Mouse (Mus musculus) v-Abl transformed pro-B cells (cell line): ENCODE data around the gene C1ql4.

Experiments used
- in situ Hi-C, 2 experiments: fragments of 400-800 bp; cut with MboI; formaldehyde crosslinking; loops; one replicate each; pipeline ENCODE4 v1.15.1; 2025; ENCODE audit not compliant: unreplicated experiment in 2 of 2

C1ql4 gene

DNA sequence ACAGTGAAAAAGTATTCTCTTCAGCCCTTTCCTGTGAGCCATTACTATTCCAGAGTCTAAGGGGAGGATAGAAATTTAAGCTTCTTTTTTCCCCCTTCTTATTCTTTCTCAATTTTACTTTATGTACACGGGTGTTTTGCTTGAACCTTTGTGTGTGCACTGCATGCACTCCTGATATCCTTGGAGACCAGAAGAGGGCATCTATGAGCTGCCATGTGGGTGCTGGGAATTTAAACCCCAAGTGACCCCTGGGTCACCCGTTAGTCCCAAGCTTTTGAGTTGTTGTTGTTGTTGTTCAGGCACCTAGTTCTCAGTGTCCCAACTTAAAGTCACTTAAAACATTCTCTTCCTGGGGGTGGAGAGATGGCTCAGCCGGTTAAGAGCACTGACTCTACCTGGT, 12.4 kb upstream of the C1ql4 start:
- in situ Hi-C loops = loop anchor here in 1 of 2 experiments (10.0 kb wide), 2 partner anchors 55 to 205 kb away; partner anchors contain the start of genes Dhh and Rhebl1

DNA sequence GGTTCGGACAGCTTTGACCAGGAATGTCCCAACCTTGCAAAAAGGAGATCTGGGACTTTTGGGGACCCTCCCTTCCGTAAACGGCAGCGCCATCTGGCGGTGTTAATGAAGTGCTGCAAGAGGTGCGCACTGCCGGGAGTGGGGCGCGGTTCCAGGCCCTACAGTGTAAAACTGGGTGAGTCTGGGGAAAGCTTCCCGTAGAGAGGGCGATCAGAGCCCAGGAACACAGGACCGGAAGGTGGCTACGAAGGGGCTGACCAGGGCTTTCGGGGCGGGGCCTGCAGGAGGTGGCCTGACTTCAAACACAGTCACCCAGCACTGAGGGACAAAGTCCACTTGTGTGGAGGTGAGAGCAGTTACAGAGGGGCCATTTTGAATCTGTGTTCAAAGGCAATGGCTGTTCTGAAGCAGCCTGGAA, 11.5 kb upstream of the C1ql4 start:
- in situ Hi-C loops = loop anchor here in 1 of 2 experiments (10.0 kb wide), 1 partner anchor 54 kb away; no protein-coding TSS in a partner anchor

DNA sequence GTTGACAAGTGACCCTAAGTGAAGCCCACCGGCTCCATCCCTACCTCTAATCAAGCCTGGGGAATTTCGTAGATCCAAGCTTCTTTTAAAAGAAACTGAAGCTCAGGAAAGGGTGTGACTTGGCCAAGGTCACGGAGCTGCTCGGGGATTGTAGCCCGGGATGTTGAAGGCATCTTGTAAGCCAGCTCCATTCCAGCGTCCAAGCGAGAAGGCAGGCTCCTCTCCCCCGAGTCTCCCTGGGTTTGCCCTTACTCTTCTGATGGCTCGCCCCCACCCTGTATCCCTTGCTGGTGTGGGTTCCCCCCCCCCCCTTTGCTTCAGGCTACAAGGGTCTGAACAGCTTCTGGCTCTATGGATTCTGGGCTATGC, 10.9 kb upstream of the C1ql4 start:
- in situ Hi-C loops = loop anchor here in 1 of 2 experiments (10.0 kb wide), 1 partner anchor 54 kb away; no protein-coding TSS in a partner anchor

DNA sequence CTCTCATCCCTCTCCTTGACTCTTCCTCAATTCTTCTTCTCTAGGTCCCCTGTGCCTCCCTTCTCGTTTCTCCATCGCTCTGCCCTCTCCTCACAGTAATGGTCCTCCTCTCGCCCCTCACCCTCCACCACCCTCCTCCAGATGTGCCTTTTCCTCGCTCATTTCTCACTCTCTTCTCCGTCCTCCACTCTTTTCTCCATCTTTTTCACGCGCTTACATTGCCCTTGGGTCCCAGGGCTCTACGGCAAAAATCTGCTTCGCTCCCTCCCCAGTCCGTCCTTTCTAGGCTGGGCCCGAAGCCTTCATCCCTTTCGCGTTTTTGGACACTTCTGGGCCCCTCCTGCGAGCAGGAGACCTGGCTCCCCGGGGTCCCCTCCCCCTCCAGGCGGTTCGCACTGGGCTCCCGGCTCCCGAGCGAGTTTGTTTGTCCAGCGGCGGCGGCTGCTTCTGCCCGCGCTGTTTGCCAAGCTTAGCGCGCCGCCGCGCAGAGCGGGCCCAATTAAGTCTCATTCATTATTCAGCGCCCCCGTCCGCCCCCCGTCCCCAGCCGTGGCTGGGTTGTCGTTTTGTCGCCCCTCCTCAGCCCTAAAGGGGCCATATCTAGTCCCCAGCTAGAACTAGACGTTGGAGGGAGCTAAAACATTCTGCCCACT, 10.3 kb upstream of the C1ql4 start:
- in situ Hi-C loops = loop anchor here in 1 of 2 experiments (10.0 kb wide), 1 partner anchor 53 kb away; no protein-coding TSS in a partner anchor

DNA sequence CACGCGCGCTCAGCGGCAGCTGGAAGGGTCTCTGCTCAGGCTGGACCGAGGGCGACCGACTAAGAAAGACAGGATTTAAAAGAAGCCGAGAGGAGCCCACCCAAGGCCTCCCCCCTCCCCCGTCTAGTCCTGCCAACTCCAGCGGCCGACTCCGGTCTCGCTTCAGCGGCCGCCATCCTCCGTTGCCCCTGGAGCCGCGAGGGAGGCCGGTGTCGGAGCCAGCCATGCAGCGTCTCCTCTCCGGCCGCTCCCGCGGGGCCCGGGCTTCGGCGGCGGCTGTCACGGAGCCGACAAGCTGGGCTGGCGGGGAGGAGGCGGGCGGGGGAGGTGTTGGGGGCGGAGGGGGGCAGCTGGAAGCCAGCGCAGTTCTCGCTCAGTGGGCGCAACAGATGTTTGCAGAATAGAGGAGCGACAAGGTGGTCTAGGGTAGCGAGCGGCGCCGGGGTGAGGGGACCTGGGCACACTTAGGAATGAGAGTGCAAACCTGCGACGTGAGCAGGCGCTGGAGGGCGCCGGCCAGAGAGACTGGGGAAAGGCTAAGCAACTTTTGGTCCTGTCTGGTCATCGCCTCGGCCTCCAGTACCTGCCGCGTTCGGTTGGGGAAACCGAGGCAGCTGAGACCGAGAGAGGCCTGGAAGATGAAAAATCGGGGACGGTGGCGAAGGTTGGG, 9.3 kb upstream of the C1ql4 start:
- in situ Hi-C loops = loop anchor here in 1 of 2 experiments (10.0 kb wide), 1 partner anchor 52 kb away; no protein-coding TSS in a partner anchor

DNA sequence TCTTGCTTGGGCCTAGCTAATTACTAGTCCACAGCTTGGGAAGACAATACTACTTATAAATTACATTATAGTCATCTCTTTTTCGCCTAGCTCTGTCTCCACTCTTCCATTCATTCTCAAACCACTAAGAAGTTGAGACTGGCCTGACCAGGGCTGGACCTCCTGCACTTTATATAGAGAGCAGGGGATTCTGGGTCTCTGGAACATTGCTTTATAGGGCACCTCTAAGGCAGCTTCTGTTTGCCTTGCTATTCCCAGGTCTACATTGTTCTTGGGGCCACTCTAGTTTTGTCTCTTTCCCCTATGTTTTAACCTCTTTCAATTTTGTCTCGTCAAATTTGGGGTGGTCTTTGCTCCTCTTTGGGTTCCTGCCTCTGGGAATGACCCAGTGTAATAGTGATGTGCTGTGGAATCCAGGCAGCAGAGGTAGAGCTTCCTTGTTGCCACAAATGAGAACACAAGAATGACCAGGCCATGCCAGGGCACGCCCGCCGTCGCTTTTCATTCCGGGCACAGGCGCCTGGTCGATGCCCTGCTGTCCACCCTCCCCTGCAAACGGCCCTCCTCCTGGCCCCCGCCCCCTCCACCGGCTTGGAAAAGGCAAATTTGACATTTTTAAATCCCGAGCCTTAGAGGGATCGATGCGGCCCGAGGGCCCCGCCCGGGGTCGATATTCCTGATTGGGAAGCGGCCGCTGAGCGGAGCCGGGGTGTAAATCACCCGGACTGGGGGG, 8.6 kb upstream of the C1ql4 start:
- in situ Hi-C loops = loop anchor here in 1 of 2 experiments (10.0 kb wide), 1 partner anchor 51 kb away; no protein-coding TSS in a partner anchor

DNA sequence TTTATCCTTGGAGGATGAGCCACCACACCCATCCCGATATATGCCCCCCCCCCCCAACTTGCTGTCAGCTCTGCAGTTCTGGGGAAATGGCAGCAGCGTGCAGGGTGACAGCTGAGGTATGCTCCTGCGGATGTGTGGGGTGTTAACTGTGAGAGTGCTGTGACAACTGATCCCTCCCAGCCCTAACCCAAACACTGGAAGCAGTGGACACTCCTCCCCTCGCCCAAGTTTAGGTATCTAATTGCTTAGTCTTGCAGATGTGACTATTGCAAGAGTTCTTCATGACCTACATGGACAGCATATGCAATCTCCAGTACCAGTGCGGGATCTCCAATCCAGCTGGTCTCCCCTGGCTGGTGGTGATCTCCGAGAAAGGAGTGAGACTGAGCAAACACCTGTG, 7.7 kb upstream of the C1ql4 start:
- in situ Hi-C loops = loop anchor here in 1 of 2 experiments (10.0 kb wide), 1 partner anchor 51 kb away; no protein-coding TSS in a partner anchor

DNA sequence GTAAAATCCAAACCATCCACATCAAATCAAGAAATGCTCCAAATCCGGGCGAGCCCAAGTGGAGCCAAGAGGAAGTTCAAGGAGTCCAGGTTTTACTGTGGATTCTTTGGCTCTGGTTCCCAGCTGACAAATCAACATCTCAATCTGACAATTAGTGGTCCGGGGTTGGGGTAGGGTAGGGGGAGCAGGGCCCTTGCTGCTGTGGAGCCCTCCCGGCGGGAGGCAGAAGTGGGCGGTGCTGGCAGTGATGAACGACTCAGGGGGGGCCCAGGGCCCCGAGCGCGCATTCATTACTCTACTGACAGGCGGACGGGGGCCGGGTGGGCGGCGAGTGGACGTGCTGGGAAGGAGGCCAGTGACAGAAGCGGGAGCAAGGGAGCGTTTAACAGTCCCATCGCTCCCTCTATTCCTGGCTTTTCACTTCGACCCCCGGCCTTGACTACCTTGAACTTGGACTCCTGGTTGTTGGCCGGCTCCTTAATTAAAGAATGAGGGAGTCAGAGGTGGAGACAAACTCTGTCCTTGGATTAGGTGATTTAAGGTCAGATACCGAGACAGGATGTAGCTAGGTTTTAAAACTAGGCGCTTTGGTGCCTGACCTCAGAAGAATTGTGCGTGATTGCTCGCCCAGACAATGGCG, 7.1 kb upstream of the C1ql4 start:
- in situ Hi-C loops = loop anchor here in 1 of 2 experiments (10.0 kb wide), 1 partner anchor 50 kb away; no protein-coding TSS in a partner anchor

DNA sequence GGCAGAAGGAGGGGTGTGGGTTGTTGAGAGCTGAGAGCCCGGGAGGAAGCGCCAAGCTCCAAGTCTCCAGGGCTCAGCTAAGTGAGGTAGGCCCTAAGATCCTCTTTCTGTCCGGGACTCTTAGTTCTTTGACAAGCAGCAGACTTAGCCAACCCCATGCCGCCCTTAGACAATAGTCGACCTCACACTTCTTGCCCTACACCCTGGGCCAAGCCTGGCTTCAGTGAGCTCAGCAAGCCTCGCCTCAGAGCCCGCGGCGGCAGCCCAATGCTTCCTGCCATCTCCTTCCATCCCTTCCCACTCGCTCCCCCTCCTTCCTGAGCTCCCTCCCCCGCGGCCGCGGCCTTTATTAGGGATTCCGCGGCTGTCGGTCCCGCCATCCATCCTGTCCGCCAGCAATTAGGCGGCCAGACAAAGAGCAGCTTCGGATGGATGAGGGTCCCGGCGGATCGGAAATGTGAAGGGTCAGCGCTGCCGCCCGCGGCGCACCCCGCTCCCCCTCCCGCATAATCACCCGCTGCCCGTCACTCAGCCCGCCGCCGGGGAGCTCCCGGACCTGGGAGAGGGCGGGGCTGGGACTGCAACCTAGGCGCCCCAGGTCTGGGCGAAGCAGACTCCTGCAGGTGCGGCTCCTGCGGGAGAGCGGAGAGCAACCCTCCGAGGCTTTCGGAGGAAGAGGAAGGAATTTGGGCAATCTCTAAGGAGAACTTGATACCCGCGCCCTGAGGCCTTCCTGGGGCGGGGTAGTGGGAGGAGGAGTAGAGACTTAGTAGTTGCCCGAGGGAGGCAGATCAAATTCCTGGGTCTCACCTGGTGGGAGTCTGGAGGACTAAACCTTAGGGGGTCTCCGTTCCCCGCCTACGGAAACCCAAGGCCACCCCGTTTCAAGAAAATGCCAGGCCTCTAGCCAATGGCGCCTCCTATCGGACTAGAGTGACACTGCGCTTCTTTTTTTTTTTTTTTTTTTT, 6.0 kb upstream of the C1ql4 start:
- in situ Hi-C loops = loop anchor here in 1 of 2 experiments (10.0 kb wide), 1 partner anchor 49 kb away; no protein-coding TSS in a partner anchor

DNA sequence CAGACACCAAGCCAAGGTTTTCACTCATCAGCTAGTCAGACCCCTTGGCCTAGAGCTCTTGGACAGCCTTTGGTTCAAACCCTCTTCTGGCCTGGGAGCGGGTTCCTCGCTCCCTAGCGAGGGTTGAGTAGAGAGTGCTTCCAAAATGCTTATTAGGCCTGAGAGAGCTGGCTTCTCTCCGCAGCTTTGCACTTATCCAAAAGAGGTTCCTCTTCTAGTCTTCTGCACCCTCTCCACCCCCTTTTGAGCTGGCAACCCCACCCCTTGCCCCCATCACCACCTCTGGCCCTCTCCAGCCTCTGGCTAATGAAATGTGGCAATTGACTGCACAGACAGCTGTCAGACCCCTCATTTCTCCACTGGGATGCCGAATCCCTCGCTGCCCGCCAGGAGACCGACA, 5.3 kb upstream of the C1ql4 start, which contains the start of gene Dnajc22:
TSS of gene Dnajc22 (plus strand) at position 301 of the 400 bp plus-strand sequence.
- in situ Hi-C loops = loop anchor here in 1 of 2 experiments (10.0 kb wide), 1 partner anchor 48 kb away; no protein-coding TSS in a partner anchor

DNA sequence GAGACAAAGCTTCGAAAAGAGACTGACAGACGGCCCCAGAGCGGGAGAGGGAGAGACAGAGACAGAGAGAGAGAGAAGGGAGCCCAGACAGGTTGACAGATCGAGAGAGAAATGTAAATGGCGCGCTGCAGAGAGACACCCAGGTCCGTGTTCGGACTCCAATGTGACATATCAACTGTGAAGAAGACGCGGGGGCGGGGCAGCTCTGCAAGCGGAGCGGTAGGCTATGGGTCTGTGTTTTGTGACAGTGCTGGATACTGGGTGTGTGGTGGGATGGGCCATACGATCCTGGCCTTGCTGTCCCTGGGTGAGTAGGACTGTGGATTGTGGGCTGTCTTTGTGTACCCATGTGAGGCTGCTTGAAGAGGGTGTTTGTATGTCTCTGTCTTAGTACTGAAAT, 1.5 kb upstream of the C1ql4 start:
- in situ Hi-C loops = loop anchor here in 1 of 2 experiments (5.0 kb wide), 1 partner anchor 87 kb away; no protein-coding TSS in a partner anchor

DNA sequence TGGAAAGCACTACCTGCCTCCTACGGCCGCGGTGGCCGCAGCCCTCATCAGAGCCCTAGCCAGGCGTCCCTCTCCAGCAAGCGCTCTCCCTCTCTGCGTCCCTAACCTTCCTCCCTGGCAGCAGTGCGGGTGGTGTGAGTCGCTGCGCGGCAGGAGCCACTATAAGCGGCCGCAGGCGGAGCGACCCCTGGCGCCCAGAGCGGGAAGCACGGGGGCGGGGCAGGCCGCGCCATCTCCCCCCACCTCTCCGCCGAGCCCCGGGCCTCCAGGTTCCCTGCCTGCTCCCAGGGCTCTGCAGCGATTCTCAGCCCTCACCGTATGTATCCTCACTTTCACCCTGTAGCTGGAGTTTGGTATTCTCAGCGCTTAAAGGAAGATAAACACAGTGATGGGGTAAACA, 675 bp upstream of the C1ql4 start:
- in situ Hi-C loops = loop anchor here in 1 of 2 experiments (5.0 kb wide), 1 partner anchor 86 kb away; no protein-coding TSS in a partner anchor

DNA sequence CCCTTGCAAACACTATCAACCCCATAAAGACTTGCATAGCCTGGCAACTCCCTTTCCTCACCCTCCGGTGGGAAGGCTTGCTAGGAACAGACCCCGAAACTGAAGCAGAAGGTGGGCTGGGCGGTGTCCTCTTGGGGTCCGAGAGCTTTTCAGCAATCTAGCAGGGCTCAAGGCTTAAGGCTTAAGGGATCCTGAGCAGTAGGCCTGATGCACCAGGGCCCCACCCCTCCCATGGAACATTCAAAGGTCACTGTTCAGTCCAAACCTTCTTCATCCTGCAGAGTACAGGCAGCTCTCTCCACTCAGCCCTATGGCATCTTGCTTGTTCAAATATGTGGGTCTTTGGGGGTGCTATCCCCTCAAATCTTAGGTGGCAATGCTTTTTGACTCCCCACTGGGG, 1.6 kb downstream of the C1ql4 start:
- in situ Hi-C loops = loop anchor here in 1 of 2 experiments (5.0 kb wide), 1 partner anchor 84 kb away; no protein-coding TSS in a partner anchor

DNA sequence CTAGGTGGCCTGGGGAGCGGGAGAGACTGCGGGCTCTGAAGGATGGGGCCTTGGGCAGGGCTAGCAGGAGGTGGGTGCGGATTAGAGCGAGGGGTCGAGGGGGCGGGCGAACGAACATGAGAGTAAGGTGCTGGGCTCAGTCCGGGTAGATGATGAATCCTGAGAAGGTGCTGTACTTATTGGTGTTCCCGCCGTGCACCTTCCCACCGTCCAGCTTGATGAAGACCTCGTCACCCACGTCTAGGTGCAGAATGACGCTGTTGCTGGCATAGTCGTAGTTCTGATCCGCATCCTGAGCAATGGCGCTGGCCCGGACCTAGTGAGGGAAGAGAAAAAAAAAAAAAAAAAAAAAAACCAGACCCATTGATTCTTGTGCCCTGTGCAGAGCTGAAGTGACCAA, 3.0 kb downstream of the C1ql4 start:
- in situ Hi-C loops = loop anchor here in 1 of 2 experiments (5.0 kb wide), 1 partner anchor 82 kb away; no protein-coding TSS in a partner anchor

DNA sequence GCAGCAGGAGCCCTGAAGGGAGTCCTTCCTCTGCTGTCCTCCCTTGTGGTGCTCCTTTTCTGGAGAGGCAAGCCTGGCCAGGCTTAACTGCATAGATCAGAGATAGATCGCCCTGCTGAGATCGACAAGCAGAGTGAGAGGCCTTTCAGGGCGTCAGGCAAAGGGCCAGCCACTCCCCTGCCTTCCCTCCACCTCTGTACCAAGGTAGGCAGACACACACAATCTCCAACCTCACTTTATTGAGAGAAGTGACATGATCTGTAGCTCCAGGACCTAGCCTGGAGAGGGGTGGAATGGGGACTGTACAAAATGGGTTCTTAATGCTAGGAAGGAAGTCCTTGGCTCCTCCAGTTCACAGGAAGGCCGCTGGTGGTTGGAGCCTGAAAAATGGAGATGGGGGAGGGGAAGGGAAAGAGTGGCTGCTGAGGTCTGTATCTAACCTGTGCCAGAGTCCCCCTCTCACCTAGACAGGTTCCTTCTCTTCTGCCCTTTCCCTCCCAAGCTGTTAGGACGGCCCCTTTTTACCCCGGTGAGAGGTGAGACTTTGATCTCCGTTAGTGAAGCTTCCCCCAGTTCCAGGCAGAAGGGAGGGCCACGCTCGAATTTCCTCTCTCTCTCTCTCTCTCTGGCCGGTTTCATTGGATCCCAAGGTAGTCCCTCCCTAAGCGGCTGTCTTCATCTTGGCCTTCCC, 3.6 kb downstream of the C1ql4 start:
- in situ Hi-C loops = no loop called here

DNA sequence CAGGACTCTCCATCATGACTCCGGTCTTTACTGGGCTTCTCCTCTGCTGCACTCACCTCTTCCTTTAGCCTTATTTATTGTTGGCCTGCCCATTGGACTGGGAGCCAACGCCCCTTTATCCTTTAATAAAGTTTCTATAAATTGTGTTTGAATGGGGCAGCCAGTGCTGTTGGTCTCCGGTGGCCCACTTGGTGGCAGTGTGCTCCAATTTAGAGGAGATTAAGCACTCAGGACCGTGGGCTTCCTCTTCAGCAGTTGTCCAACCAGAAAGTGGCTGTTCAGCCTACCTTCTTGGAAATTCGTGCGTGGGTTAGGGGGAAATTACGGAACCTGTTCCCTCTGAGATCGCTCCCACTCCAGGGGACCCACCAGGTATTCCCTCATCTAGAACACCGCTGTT, 4.4 kb downstream of the C1ql4 start:
- in situ Hi-C loops = no loop called here

DNA sequence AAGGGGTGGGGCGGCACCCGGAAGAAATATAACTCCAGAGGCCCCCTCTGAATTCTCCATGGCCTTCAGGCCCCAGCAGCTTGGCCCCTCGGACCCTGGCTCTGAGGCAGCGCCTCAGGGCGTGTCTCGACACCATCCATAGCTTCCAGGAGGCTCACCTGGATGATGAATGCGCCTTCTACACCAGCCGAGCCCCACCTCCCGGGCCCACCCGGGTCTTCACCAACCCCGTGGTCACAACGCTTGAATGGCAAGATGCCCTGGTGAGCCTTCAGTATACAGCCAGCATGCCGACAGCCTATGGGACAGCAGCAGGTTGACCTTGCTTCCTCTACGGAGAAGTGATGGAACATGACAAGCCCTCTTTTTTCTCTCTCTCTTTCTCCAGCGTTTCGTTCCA, 4.8 kb downstream of the C1ql4 start:
- in situ Hi-C loops = no loop called here

DNA sequence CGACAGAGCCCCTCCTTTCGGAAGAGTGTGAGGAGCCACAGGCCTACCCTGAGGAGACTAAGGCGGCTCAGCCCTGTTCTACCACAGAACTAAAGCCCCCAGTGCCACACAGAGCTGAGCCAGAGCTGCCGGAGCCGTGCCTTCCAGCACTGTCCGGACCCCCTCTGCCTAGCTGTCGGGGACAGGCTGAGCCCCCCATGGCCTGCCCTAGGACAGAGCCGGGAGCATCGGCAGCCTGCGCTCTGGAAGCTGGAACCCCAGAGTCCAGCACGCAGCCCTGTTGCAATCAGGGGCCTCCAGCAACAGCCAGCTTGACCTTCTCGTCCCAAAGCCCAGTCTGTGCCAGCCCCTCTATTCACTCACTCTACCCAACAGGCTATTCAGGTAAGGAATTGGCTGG, 5.3 kb downstream of the C1ql4 start:
- in situ Hi-C loops = no loop called here
